Mouse (Mus musculus): ENCODE data around the gene Morf4l1. TPM values are rescaled to one million over a fixed set of nuclear protein-coding genes. Genes with fewer than 3 reads are reported as not detected.
A peak's percentile ranks its signal among the peaks of the same experiment; 100 is the strongest.

The Morf4l1 gene
- polyA plus RNA-seq, 1 experiment from 2014 or later: 192 TPM

DNA sequence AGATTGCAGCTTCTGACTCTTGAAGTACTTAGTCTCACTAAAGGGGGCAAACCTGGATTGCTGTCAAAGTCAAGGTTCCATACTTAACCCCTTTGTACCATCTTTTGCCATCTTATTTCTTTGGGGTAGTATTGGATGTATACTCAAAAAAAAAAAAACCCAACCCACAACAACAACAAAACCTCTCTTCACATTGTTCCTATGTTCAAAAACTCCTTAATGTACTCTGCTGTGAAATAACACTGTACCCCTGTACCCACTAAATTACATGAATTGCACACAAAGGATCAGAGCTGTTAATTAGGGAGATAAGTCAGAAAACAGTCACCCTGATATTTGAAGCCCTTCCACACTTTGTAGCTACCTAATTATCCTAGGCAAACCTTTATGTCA lies 730 bp upstream of the Morf4l1 start:
- DNase-seq (ENCODE audit: low read depth, low spot score) (no peak), ATAC-seq (no peak)
- ChIA-PET POLR2A (interaction anchor here (0.6 kb wide), 1 partner anchor 46 kb away, joined by 3 read pairs; no protein-coding TSS in a partner anchor), CTCF (interaction anchor here (0.9 to 6.9 kb wide), 2 partner anchors 11 to 12 kb away, joined by 3 to 33 read pairs; no protein-coding TSS in a partner anchor)
- in situ Hi-C loops (cut with MboI; ENCODE audit: low pct_unique_long_range_greater_than_20kb): no loop called here
- peaks cover 17% of the 10 kb centered on the region for H3K27me3 ChIP-seq
- no peak for TF ChIP-seq CTCF (IDR thresholded peaks at IDR 0.05)

DNA sequence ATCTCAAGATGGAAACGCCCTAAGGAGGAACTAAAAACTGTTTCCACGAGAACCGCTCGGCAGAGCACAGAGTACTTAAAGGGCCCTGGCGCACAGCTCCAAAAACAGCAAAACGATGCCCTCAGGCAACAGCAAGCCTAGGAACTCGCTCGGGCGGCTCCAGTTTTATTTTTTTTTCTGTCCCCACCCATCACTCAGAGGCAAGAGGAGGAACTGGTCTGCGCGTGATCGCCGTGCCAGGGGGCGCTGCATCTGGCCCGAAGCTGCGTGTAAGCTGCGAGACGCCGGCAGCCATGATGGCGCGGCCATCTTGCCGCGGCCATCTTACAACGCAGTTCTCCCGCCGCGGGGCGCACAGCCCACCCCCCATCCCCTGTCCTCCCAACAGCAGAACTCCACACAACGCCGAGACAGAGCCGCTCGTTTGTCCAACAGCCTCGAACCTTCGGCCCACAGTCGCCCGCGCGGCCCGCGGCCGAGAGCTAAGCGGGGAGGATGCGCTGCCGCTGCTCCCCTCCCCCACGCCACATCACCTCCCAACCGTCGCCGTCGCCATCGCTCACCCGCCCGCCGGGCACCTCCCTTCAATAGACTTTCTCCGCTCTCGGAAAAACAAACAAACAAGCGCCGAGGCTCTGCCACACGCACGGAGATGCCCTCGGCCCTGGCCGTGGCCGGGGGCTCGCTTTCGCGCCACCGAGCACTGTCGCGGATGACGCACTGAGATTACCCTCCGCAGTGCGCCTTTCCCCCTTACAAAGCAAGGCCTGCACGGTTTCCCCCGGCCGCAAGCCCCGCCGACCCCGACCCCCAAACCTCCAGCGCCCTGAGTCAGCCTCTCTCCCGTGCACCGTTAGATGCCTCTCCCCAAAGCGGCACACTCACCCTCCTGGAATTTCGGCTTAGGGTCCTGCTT lies 665 bp downstream of the Morf4l1 start:
- DNase-seq (ENCODE audit: low read depth, low spot score) (peak; percentile 66), ATAC-seq (peak; percentile 84)
- ChIA-PET CTCF (interaction anchor here (0.9 to 6.9 kb wide), 3 partner anchors 10 to 13 kb away, joined by 3 to 33 read pairs (median 8); no protein-coding TSS in a partner anchor), POLR2A (interaction anchor here (0.8 to 1.7 kb wide), 3 partner anchors 9 to 69 kb away, joined by 3 to 5 read pairs (median 3); no protein-coding TSS in a partner anchor)
- TF ChIP-seq CTCF (IDR thresholded peaks at IDR 0.05): peak; percentile 96
- in situ Hi-C loops (cut with MboI; ENCODE audit: low pct_unique_long_range_greater_than_20kb): no loop called here
- peaks cover 11% of the 10 kb centered on the region for H3K27me3 ChIP-seq

DNA sequence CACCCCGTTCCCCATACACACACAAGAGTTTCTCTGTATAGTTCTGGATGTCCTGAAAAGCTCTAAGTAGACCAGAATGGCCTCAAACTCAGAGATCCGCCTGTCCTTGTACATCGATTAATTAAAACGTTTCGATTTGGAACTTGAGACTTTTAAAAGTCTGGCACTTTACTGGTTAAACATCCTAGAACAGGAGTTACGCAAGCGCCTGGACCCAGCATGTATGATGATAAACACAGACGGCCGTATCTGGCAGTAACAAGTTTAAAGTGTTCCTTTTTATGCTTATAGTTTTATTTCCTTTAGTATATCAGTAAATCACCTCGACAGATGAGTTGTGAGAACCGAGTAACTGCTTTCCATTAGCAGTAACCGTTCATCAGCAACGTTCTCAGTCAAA lies 1.4 kb downstream of the Morf4l1 start:
- ChIA-PET POLR2A (interaction anchor here (1.1 to 1.7 kb wide), 2 partner anchors 8 to 50 kb away, joined by 3 read pairs; no protein-coding TSS in a partner anchor), CTCF (interaction anchor here (1.4 to 6.9 kb wide), 3 partner anchors 10 to 16 kb away, joined by 3 to 33 read pairs (median 8); no protein-coding TSS in a partner anchor)
- DNase-seq (ENCODE audit: low read depth, low spot score) (no peak), ATAC-seq (no peak)
- H3K27me3 ChIP-seq: peaks cover 4% of the 10 kb centered on the region
- in situ Hi-C loops (cut with MboI; ENCODE audit: low pct_unique_long_range_greater_than_20kb): no loop called here
- TF ChIP-seq CTCF (IDR thresholded peaks at IDR 0.05): no peak

DNA sequence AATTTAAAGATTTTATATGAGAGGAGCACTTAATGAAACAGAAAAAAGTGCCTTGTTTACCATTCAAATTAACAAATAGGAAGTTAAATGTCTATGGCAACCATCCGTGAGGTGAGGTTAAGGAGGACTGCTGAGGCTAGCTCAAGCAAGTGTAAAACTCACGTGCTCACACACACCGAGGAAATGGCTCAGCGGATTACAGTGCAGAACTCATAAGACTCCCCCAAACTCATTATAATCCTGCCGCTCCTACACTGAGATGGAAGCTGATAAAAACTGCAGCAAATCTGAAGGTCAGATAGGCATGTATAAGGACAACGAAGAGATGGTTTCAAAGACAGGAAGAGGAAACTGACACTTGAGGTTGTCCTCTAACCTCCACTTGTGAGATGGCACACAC lies 5.2 kb downstream of the Morf4l1 start:
- ATAC-seq: no peak
- in situ Hi-C loops (cut with MboI; ENCODE audit: low pct_unique_long_range_greater_than_20kb): no loop called here
- H3K27me3 ChIP-seq: no peaks in the 10 kb centered on the region
- no peak for TF ChIP-seq CTCF (IDR thresholded peaks at IDR 0.05)
- POLR2A ChIA-PET: interaction anchor here (0.6 kb wide), 1 partner anchor 34 kb away, joined by 3 read pairs; no protein-coding TSS in a partner anchor
- CTCF ChIA-PET: no interaction called here
- no peak for DNase-seq (ENCODE audit: low read depth, low spot score)

DNA sequence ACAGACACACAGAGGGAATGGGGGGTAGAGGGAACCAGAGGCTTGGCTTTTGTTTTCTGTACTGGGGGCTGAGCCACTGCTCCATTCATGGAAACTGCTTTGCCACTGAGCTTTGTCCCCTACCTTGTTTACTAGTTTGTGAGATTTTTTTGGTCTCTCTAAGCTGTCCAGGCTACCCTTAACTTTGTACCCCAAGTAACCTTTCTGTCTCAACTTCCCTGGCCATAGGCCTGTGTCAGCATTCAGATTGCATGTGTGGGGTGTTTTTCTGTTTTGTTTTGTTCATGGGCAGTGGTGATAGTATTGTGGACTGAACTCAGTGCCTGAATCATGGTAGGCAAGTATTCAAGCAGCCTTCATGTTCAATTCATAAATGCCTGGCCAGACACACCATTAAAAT lies 6.3 kb downstream of the Morf4l1 start:
- in situ Hi-C loops (cut with MboI; ENCODE audit: low pct_unique_long_range_greater_than_20kb): no loop called here
- H3K27me3 ChIP-seq: no peaks in the 10 kb centered on the region
- no peak for ATAC-seq
- ChIA-PET CTCF (interaction anchor here (0.8 to 1.4 kb wide), 2 partner anchors 10 to 14 kb away, joined by 3 to 4 read pairs; no protein-coding TSS in a partner anchor), POLR2A (no interaction called here)
- no peak for DNase-seq (ENCODE audit: low read depth, low spot score)
- no peak for TF ChIP-seq CTCF (IDR thresholded peaks at IDR 0.05)

DNA sequence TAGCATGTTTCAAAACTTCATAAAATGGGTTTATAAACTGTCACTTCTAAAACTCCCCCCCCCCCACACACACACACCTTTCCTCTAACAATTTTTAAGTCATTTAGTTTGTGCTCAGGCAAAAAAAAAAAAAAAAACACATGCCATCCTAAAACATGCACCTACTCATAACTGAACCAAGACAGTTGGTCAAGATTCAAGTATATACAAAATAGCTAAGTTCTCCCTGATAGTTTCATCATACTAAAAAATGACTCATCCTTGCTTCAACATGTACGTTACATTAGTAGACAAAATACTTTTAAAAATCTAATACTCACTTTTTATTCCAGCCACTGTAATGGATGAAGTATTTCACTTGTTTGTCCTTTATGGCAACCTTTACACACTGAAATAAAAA lies 7.7 kb downstream of the Morf4l1 start:
- POLR2A ChIA-PET: interaction anchor here (0.6 to 0.7 kb wide), 2 partner anchors 83 to 605 kb away, joined by 3 to 4 read pairs; no protein-coding TSS in a partner anchor
- in situ Hi-C loops (cut with MboI; ENCODE audit: low pct_unique_long_range_greater_than_20kb): no loop called here
- ATAC-seq (no peak), DNase-seq (ENCODE audit: low read depth, low spot score) (no peak)
- H3K27me3 ChIP-seq: no peaks in the 10 kb centered on the region
- no peak for TF ChIP-seq CTCF (IDR thresholded peaks at IDR 0.05)
- CTCF ChIA-PET: interaction anchor here (1.4 to 2.5 kb wide), 2 partner anchors 13 to 20 kb away, joined by 4 to 7 read pairs; no protein-coding TSS in a partner anchor

DNA sequence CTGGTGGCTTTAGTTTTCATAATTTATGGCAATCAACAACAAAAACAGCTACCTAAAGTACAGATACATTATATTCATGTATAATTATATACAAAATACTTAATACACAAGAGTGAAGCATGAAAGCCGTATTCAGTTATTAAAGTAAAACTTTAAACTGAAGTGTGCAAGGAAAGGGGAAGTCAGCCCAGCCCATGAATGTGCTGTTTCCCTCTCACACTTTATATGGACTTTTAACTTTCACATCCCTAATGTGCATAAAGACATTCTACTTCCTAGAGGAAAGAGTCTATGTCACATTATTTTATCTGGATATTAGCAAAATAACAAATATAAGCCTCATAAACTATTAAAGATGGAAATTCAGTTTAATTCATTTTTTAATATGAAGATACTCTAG lies 9.1 kb downstream of the Morf4l1 start:
- in situ Hi-C loops (cut with MboI; ENCODE audit: low pct_unique_long_range_greater_than_20kb): no loop called here
- CTCF ChIA-PET: interaction anchor here (2.1 to 2.5 kb wide), 2 partner anchors 15 to 21 kb away, joined by 4 to 7 read pairs; no protein-coding TSS in a partner anchor
- no peaks in the 10 kb centered on the region for H3K27me3 ChIP-seq
- no peak for DNase-seq (ENCODE audit: low read depth, low spot score)
- POLR2A ChIA-PET: interaction anchor here (1.6 kb wide), 1 partner anchor 8 kb away, joined by 3 read pairs; no protein-coding TSS in a partner anchor
- no peak for ATAC-seq
- TF ChIP-seq CTCF (IDR thresholded peaks at IDR 0.05): no peak

DNA sequence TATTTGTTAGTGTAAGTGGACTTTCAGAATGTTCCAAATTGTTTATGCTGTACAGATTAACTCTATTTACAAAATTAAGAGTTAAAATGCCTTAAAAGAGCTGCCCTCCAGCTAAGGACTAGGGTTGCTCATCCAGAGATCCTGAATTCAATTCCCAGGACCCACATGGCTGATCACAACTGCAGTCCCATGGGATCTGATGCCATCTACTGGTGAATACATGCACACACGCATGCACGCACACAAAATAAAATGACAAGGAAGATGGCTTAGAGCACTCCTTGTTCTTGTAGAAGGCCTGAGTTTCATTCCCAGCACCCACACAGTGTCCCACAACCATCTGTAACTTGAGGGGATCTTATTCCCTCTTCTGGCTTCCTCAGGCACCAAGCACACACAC lies 13.8 kb downstream of the Morf4l1 start:
- CTCF ChIA-PET: no interaction called here
- ATAC-seq (peak; percentile 76), DNase-seq (ENCODE audit: low read depth, low spot score) (no peak)
- TF ChIP-seq CTCF (IDR thresholded peaks at IDR 0.05): peak; percentile 67
- H3K27me3 ChIP-seq: no peaks in the 10 kb centered on the region
- POLR2A ChIA-PET: no interaction called here
- in situ Hi-C loops (cut with MboI; ENCODE audit: low pct_unique_long_range_greater_than_20kb): no loop called here

DNA sequence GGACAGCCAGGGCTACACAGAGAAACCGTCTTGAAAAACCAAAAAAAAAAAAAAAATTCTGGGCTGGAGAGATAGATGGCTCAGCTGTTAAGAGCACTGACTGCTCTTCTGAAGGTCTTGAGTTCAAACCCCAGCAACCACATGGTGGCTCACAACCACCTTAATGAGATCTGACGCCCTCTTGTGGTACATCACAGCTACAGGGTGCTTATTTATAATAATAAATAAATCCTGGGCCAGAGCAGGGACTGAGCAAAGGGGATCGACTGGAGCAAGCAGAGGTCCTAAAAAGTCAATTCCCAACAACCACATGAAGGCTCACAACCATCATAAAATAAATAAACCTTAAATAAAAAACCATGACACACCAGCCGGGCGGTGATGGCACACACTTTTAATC lies 15.6 kb downstream of the Morf4l1 start:
- POLR2A ChIA-PET: no interaction called here
- H3K27me3 ChIP-seq: no peaks in the 10 kb centered on the region
- CTCF ChIA-PET: no interaction called here
- DNase-seq (ENCODE audit: low read depth, low spot score) (no peak), ATAC-seq (no peak)
- in situ Hi-C loops (cut with MboI; ENCODE audit: low pct_unique_long_range_greater_than_20kb): no loop called here
- TF ChIP-seq CTCF (IDR thresholded peaks at IDR 0.05): peak; percentile 45

DNA sequence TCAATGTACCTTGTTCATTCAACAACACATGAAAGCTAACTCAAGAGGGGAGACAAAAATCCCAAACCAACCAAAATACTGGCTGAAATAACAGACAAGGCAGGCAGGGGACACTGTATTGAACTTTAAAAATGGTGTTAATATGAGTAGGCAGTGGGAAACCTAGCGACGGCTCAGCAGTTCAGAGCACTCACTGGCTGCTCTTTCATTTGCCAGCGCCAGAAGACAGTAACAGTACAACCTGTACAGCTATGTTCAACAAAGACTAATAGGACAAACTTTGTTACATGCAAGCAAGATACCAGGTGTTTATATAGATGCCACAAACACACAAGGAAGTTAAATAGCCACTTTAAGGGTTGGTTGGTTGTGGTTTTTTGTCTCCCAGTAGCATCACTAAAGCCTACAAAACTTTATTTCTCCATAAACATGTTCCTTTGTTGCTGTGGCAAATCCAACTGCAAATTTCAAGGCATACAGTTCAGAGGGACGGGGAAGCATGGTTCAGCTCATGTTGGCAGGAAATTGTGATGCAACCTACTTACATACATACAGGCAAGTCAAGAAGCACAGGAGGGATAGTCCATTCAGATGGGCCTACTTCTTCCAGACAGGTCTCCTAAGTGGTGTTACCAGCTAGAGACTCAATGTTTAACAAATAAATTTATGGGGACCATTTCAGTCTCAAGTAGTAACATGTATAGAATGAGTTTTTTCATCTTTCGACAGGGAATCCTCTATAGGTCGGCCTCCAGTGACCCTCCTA lies 25.1 kb downstream of the Morf4l1 start:
- DNase-seq (ENCODE audit: low read depth, low spot score): no peak
- TF ChIP-seq CTCF (IDR thresholded peaks at IDR 0.05): no peak
- CTCF ChIA-PET: no interaction called here
- POLR2A ChIA-PET: no interaction called here
- in situ Hi-C loops (cut with MboI; ENCODE audit: low pct_unique_long_range_greater_than_20kb): no loop called here
- H3K27me3 ChIP-seq: no peaks in the 10 kb centered on the region
- no peak for ATAC-seq

Data from Patski (cell line).